Mouse (Mus musculus): ENCODE measurements around the gene Gm44973.
"Not testable (repeated sequence)": the region's sequence is repeated elsewhere in the genome, so short reads cannot be mapped to it uniquely, and the experiment has no call there.

Gm44973 gene

GRCm38 (mm10) chr7:5015118-5016001 lies at the start of gene Gm44973:
Gene Gm44973, plus strand, starts transcription at chr7:5015496.
- peak; percentile 91 for DNase-seq (ENCODE audit: low spot score)

GRCm38 (mm10) chr7:4971068-4971467 lies 44.2 kb upstream of the Gm44973 start, which contains the start of gene Sbk3:
Gene Sbk3, minus strand, starts transcription at chr7:4971168.
- DNase-seq (ENCODE audit: low spot score): no peak

DNA sequence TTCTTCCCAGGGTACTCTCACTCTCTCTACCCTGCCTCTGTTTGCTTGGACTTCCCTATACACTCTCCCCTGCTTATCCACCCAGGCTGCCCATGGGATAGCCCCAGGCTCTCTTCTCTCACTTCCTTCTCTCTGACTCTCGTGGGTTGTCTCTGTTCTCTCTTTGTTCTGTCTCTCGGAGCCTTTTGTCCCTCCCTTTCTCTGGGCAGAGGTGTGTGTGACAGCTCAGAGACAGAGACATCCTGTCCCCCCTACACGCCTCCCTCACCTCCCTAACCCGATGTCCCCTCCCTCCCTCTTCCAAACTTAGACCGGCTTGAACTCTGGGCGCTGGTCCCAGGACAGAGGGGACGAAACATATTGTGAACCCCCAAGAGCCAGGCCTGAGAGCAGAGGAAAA lies 43.6 kb upstream of the Gm44973 start:
- DNase-seq (ENCODE audit: low spot score): no peak

- peak; percentile 55 for DNase-seq (ENCODE audit: low spot score)
Measured at GRCm38 (mm10) chr7:4972321-4973047, 42.8 kb upstream of the Gm44973 start.

DNA sequence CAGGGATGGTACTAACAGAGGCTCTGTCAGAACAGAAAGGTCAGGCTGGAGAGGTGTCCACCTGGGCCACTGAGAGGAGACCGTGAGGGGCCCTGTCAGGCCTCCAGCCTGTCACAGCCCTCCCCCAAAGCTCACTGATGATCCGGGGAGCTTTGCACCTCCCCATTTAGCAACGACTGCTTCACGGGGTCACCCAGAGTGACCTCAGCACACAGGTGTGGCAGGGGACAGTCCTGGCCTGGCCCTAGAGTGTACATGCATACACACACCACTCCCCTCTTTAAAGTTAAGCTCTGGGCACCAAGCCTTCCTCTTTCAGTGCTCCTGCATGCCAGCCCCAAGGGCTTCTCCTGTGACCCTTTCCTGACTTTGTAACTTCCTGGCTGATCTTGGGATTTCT lies 39.8 kb upstream of the Gm44973 start:
- DNase-seq (ENCODE audit: low spot score): no peak

DNA sequence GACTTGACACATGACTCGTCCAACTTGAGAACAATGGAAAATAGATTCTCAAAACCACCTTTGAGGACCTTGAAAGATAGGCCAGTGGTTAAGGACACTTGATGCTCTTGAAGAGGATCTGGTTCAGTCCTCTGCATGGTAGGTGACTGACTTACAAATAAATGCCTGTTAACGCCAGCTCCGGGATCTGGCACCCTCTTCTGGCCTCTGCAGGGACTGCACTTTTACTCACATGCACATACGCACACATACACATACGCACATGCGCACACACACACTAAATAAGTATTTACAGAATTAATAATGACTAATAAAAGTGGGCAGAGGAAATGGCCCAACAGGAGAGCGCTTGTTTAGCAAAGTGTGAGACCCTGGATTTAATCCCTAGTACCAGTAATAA lies 38.5 kb upstream of the Gm44973 start:
- DNase-seq (ENCODE audit: low spot score): no peak

GRCm38 (mm10) chr7:4988250-4988649 lies 27.0 kb upstream of the Gm44973 start:
- no peak for DNase-seq (ENCODE audit: low spot score)

DNA sequence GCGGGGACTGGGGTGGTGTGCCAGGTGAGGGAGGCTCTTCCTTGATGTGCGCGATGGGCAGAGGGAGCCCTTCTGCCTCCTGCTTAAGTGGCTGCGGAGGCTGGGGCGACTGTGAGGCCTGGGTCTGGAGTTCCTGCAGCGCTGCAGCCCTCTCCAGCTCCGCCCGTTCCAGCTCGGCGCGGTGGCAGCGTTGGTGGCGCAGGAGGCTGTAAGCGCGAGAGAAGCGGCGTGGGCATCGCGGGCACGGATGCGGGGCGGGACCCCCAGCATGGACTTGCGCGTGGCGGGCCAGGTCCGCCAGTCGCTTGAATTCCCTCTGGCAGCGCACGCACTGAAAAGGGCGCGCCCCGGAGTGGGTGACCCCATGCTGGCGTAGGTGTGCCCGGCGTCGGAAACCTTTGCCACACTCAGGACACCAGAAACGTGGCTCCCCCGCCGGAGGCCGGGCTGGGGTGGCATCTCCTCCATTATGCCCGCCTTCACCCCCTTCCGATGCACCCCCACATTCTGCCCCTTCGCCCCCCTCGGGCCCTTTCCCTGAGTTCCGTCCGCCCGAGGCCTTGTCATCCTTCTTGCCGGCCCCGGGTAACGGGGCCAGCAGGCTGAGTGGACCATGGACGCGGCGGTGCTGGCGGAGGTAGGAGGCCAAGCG lies 21.8 kb upstream of the Gm44973 start:
- no peak for DNase-seq (ENCODE audit: low spot score)

DNA sequence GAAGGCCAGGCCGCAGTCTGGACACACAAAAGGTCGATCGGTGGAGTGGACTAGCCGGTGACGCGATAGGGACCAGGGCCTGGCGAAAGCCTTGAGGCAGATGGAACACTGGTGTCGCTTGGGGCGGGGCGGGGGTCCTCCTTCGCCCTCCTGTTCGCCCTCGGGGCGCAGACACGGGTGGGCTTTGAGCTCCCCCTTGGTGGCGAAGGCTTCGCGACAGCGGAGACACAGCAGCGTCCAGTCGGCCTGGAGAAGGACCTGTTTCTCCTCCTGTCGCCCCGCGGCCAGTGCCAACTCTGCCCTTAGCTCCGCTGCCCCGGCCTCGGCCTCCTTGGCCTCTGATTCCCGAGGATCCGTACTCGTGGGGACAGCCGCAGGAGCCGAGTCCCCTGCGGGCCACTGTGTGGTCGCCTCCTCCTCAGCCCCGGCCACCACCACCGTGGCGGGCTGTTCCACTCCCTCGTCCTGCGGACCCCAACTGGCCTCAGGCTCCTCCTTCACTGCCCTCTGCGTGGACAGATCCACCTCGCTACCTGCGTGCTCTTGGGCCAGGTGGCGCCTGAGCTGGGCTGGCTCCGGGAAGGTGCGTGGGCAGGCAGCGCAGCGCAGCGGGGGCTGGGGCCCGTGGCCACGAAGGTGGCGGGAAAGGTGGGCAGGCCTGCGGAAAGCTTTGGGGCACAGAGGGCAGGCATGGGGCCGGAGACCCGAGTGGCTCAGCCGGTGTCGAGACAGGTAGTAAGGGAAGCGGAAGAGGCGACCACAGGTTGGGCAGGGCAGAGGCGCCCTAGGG lies 21.1 kb upstream of the Gm44973 start:
- no peak for DNase-seq (ENCODE audit: low spot score)

DNA sequence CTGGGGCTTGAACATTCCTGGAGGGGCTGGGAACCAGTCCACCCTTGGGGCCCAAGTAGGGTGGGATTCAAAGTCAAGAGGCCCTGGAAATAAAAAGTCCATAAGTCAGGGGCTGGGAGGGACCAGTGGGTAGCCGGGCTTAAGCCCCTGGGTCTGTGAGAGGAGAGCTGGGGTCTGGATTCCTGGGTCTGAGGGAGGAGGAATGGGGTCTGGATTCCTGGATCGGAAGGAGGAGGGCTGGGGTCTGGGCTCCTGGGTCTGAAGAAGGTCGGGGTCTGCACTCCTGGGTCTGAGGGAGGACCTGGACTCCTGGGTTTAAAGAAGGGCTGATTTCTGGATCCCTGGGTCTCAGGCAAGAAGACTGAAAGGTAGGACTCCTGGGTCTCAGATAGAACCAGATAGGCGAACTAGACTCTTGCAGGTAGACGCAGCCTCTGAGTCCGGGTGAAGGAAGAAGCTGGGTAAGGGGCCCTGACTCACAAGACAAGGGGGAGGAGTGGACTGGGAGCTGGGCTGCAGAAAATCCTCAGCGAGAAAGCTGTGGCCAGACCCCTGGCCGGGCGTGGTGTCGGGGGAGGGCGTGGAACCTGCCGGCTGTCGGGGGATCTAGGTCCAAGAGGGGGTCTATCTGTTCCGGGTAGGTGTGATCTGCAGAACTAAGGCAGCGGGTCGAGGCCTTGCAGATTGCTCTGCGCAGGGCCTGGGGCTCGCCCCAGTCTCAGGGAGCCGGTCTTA lies 19.9 kb upstream of the Gm44973 start:
- no peak for DNase-seq (ENCODE audit: low spot score)

GRCm38 (mm10) chr7:4996003-4996895 lies 19.0 kb upstream of the Gm44973 start, which contains the start of gene Zfp579:
Gene Zfp579, minus strand, starts transcription at chr7:4996158.
- peak; percentile 89 for DNase-seq (ENCODE audit: low spot score)

DNA sequence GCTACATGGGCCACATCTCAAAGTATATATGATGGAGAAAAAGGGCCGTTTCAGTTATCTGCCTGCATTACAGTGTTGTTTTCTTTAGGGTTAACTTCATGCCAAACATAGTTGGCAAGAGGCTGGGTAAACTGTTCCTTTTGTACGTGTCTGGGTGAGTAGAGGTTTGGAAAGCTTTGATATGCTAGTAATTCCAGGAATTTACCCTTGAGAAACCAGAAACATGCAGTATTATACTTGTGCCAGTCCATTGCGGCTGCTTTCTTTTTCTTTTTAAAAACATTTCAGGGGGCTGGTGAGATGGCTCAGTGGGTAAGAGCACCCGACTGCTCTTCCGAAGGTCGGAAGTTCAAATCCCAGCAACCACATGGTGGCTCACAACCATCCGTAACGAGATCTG lies 18.4 kb upstream of the Gm44973 start:
- DNase-seq (ENCODE audit: low spot score): no peak

DNA sequence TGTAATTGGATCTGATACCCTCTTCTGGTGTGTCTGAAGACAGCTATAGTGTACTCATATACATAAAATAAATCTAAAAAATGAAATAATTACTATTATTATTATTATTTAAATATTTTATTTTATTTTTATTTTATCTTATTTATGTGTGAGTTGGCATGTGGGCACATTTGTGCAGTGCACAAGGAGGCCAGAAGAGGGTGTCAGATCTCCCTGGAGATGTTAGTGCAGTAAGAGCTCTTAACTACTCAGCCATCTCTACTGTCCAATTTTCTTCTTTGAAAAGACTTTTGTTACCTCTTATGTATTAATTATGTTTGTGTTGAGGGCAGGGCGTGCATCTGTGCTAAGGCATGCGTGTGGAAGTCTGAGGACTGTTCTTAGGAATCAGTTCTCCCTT lies 15.4 kb upstream of the Gm44973 start:
- DNase-seq (ENCODE audit: low spot score): no peak

- not testable (repeated sequence) for DNase-seq (ENCODE audit: low spot score)
Measured at GRCm38 (mm10) chr7:5002876-5003275, 12.4 kb upstream of the Gm44973 start.

DNA sequence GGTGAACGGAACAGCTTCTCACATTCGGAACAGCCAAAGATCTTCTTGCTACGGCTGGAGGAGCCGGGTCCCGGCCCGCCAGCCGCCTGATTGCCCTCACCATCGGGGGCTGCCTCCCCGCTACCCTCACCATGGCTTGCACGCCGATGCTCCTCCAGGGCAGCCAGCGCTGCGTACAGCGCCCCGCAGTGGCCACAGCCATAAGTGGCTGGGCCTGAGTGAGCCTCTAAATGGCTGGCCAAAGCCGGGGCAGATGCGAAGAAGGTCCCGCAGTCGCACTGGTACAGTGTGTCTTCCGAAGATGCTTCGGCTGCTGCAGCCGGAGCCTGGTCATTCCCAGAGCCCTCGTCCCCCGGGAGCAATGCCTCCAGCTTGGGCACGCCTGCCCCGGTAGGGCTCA lies 7.1 kb upstream of the Gm44973 start:
- no peak for DNase-seq (ENCODE audit: low spot score)

GRCm38 (mm10) chr7:5012681-5013513 lies 2.4 kb upstream of the Gm44973 start:
- no peak for DNase-seq (ENCODE audit: low spot score)

DNA sequence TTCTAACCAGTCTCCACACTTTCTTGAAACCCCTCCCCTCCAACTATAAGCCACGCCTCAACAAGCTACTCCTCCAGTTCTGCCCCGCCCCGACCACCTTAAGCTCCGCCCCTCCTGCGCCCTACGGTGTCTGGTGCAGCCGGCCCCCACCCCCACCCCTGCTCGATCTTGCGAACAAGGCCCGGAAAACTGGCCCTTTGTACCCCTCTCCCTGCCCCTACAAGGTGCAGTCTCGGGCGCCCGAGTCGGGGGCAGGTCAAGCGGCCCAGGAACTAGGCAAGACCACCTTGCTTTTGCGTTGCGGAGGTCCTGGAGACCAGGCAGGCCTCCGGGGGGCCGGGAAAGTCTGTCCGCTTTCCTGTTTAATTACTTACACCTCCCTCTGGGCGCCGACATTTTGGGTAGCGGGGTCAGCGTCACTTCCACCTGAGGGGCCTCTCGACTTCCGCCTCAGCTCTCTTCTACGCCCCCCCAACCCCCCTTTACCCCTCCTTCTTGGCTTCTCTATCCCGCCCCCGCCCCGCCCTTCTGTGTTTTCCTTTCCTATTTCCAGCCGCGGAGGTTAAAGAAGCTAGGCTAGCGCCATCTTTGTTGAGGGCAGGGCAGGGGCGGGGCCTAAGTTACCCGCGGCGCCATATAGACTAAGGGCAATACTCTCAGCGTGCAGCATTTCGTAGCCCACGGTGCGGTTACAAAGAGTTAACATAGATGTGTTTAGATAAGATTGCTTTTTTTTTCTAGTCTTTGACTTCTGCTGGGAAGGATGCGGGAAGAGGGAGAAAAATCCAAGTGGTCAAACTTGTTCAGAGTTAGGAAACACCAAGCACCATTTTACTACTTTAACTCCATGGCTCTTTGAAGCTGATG lies 812 bp upstream of the Gm44973 start, which contains the start of the genes Zfp524 and Fiz1:
Gene Zfp524, plus strand, starts transcription at position 165 of the 867 bp plus-strand sequence.
Gene Fiz1, minus strand, starts transcription at position 447 of the 867 bp plus-strand sequence.
- peak; percentile 95 for DNase-seq (ENCODE audit: low spot score)

DNA sequence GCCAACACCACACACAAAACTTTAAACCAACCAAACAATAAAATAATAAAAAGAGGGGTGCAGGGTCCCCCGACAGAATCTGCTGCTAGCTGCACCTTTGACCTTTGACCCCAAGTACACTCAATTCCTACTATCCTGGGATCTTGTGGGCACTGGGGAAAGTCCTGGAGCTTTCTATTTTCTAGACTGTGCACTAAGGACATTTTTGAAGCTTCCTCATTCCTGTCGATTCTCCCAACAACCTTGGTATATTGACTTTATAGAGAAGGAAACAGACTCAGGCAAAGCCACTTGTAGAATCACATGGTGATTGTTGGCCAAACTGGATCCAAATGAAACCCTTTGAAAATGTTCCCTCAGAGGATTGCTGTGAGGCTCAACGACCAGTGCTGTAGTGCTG lies 761 bp downstream of the Gm44973 start:
- no peak for DNase-seq (ENCODE audit: low spot score)

Measured in MN1 (cell line).